Mouse (Mus musculus) layer of hippocampus, postnatal 36 days (tissue): ENCODE results near the gene Olfr564. TPM values are rescaled to one million over a fixed set of nuclear protein-coding genes. Genes with fewer than 3 reads are reported as not detected.

Source experiments
- DNase-seq, 2 experiments: peaks; one replicate each; pipeline ENCODE4 v3.0.0; 2022
- total RNA-seq, 2 experiments: library from RNA; stranded (reverse); gene quantifications; 2 replicates each; pipeline ENCODE4 v1.2.3; 2021

Gene Olfr564
- total RNA-seq: not detected

- DNase-seq: no peak
Observed at GRCm38 (mm10) chr7:102803180-102803579, at the start of gene Olfr564. TSS of gene Olfr564 (plus strand) at chr7:102803480.

- no peak for DNase-seq
Observed at GRCm38 (mm10) chr7:102759266-102759665, 44.0 kb upstream of the Olfr564 start, which contains the start of the genes Olfr560 and Olfr78. TSS of gene Olfr560 (minus strand) at chr7:102759366. TSS of gene Olfr78 (minus strand) at chr7:102759471.

- DNase-seq: no peak
Observed at GRCm38 (mm10) chr7:102770921-102771320, 32.4 kb upstream of the Olfr564 start, which contains the start of gene Olfr561. TSS of gene Olfr561 (plus strand) at chr7:102771221.

Other genes with a start within 250 kb of the Olfr564 start
- gene Trim21, start 238.0 kb upstream of the Olfr564 start, total RNA-seq: 1 to 10 TPM; 2.7 to 3.1 TPM
- 1 to 10 TPM; 2.1 to 3.0 TPM for gene Olfr550, start 232.0 kb upstream of the Olfr564 start, total RNA-seq
- gene Olfr551, start 211.6 kb upstream of the Olfr564 start, total RNA-seq: not detected
- under 1 TPM in 1 of 2 experiments, not detected in 1; 0.15 TPM for gene Olfr552, start 205.7 kb upstream of the Olfr564 start, total RNA-seq
- gene Olfr553, start 185.3 kb upstream of the Olfr564 start, total RNA-seq: not detected
- not detected for gene Olfr554, start 165.0 kb upstream of the Olfr564 start, total RNA-seq
- gene Olfr555, start 144.7 kb upstream of the Olfr564 start, total RNA-seq: not detected
- under 1 TPM in 1 of 2 experiments, not detected in 1; 0.25 TPM for gene Olfr556, start 138.6 kb upstream of the Olfr564 start, total RNA-seq
- gene Trim68, start 116.2 kb upstream of the Olfr564 start, total RNA-seq: 1 to 10 TPM; 7.1 to 8.4 TPM
- gene Olfr557, start 107.6 kb upstream of the Olfr564 start, total RNA-seq: under 1 TPM in 1 of 2 experiments, not detected in 1; 0.56 TPM
- under 1 TPM; 0.47 to 0.51 TPM for gene Olfr558, start 101.3 kb upstream of the Olfr564 start, total RNA-seq
- gene Olfr33, start 84.4 kb upstream of the Olfr564 start, total RNA-seq: not detected
- gene Olfr559, start 76.0 kb upstream of the Olfr564 start, total RNA-seq: not detected
- gene Olfr560, start 44.1 kb upstream of the Olfr564 start, total RNA-seq: not detected
- gene Olfr78, start 44.0 kb upstream of the Olfr564 start, total RNA-seq: under 1 TPM; 0.17 to 0.30 TPM
- not detected for gene Olfr561, start 32.3 kb upstream of the Olfr564 start, total RNA-seq
- gene Olfr566, start 55.3 kb downstream of the Olfr564 start, total RNA-seq: not detected
- not detected for gene Olfr568, start 73.6 kb downstream of the Olfr564 start, total RNA-seq
- gene Olfr569, start 87.4 kb downstream of the Olfr564 start, total RNA-seq: not detected
- gene Olfr570, start 91.1 kb downstream of the Olfr564 start, total RNA-seq: not detected
- gene Olfr571, start 114.1 kb downstream of the Olfr564 start, total RNA-seq: not detected
- not detected for gene Olfr572, start 120.9 kb downstream of the Olfr564 start, total RNA-seq
- gene Olfr573-ps1, start 139.1 kb downstream of the Olfr564 start, total RNA-seq: not detected
- gene Olfr574, start 145.0 kb downstream of the Olfr564 start, total RNA-seq: not detected
- gene Olfr575, start 155.3 kb downstream of the Olfr564 start, total RNA-seq: not detected
- gene Olfr576, start 159.2 kb downstream of the Olfr564 start, total RNA-seq: not detected
- not detected for gene Olfr577, start 172.5 kb downstream of the Olfr564 start, total RNA-seq
- not detected for gene Olfr578, start 185.8 kb downstream of the Olfr564 start, total RNA-seq
- not detected for gene Olfr582, start 234.5 kb downstream of the Olfr564 start, total RNA-seq
- gene Olfr583, start 247.8 kb downstream of the Olfr564 start, total RNA-seq: not detected